Mouse (Mus musculus) liver, embryonic 11.5 days (tissue): ENCODE data around the gene Slc26a10. TPM values are rescaled to one million over a fixed set of nuclear protein-coding genes. Genes with fewer than 3 reads are reported as not detected.
A peak's percentile ranks its signal among the peaks of the same experiment; 100 is the strongest.

Experiments used
- ATAC-seq: fragments of 200-750 bp; cut with Nextera tagmentation; replicated peaks from 2 replicates; pipeline ENCODE4 v1.8.0; 2017; ENCODE audit warnings: moderate number of reproducible peaks, mild to moderate bottlenecking, moderate TSS enrichment, moderate library complexity; ENCODE audit not compliant: low FRiP score
- DNase-seq: peaks from one replicate; pipeline ENCODE4 v3.0.0-alpha.2; 2017; ENCODE audit warnings: low spot score
- H3K27ac ChIP-seq: fragments of 300-500 bp; sonication (generic); 2 replicates; pipeline ENCODE4 v1.5.1; 2014; ENCODE audit warnings: mild to moderate bottlenecking, low read depth, low read length, control low read depth
- H3K27me3 ChIP-seq: fragments of 300-500 bp; sonication (generic); replicated peaks from 2 replicates; pipeline ENCODE4 v1.6.1; 2014; ENCODE audit warnings: low read length, mixed read lengths; ENCODE audit not compliant: control insufficient read depth, insufficient read depth
- H3K36me3 ChIP-seq: fragments of 300-500 bp; sonication (generic); 2 replicates; pipeline ENCODE4 v1.6.1; 2014; ENCODE audit warnings: mild to moderate bottlenecking, low read length, moderate library complexity, mixed read lengths; ENCODE audit not compliant: control insufficient read depth, insufficient read depth
- H3K4me1 ChIP-seq: fragments of 300-500 bp; sonication (generic); replicated peaks from 2 replicates; pipeline ENCODE4 v1.6.1; 2014; ENCODE audit warnings: low read length, mixed read lengths; ENCODE audit not compliant: control insufficient read depth, insufficient read depth
- H3K4me2 ChIP-seq: fragments of 300-500 bp; sonication (generic); 2 replicates; pipeline ENCODE4 v1.6.1; 2014; ENCODE audit warnings: mild to moderate bottlenecking, control low read depth, moderate library complexity
- H3K4me3 ChIP-seq: fragments of 300-500 bp; sonication (generic); 2 replicates; pipeline ENCODE4 v1.5.1; 2014; ENCODE audit warnings: low read depth, low read length, control low read depth
- H3K9ac ChIP-seq: fragments of 300-500 bp; sonication (generic); 2 replicates; pipeline ENCODE4 v1.6.1; 2014; ENCODE audit warnings: low read depth, low read length, control low read depth
- H3K9me3 ChIP-seq: fragments of 300-500 bp; sonication (generic); 2 replicates; pipeline ENCODE4 v1.6.1; 2016; ENCODE audit warnings: low read length, inconsistent platforms, mixed read lengths; ENCODE audit not compliant: control insufficient read depth
- WGBS: fragments of 180-500 bp; shearing (Covaris S2); extraction: QIAGEN DNeasy Blood & Tissue Kit; methylation state at CpG from one replicate; pipeline ENCODE4 v1.1.7; 2014; 5-methylcytosine and 5-hydroxymethylcytosine counted together
- polyA plus RNA-seq: library from polyadenylated mRNA; unstranded; fragments of >200 nt; fragmentation: Nextera tagmentation; extraction: Ambion mirVana; gene quantifications from 2 replicates; pipeline ENCODE4 v1.2.1, GENCODE M21; 2014

Slc26a10 gene
- polyA plus RNA-seq, 1 experiment from 2014 or later: 5.2 TPM

DNA sequence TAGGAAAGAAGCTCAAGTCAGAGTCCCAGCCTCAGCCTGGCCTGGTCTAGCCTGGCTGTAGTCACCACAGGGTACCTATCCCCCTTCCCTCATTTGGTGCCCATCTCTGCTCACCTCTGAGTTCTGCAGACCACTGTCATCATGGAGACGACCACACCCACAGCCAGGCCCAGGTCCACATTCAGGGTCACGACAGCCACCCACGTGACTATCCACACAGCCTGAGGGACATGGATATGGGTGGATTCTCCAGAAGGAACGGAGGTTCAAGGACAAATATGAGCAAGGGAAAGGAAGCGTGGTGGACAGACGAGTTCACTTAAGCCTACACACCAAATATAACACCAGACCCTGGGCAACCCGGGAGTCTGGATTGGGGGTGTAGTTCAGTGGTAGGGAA, 6.3 kb downstream of the Slc26a10 start:
- ATAC-seq (no peak), DNase-seq (peak; percentile 31)
- H3K9ac ChIP-seq: no peak overlapping the region
- H3K9me3 ChIP-seq: no peaks in the 10 kb centered on the region
- peaks cover 32% of the 10 kb centered on the region for H3K4me1 ChIP-seq
- peaks cover 42% of the 10 kb centered on the region for H3K27me3 ChIP-seq
- H3K36me3 ChIP-seq: no peaks in the 10 kb centered on the region
- H3K4me2 ChIP-seq: no peak overlapping the region
- WGBS: 82% methylated on average over 7 of the region's 7 CpGs
- no peak overlapping the region for H3K27ac ChIP-seq
- no peak overlapping the region for H3K4me3 ChIP-seq

DNA sequence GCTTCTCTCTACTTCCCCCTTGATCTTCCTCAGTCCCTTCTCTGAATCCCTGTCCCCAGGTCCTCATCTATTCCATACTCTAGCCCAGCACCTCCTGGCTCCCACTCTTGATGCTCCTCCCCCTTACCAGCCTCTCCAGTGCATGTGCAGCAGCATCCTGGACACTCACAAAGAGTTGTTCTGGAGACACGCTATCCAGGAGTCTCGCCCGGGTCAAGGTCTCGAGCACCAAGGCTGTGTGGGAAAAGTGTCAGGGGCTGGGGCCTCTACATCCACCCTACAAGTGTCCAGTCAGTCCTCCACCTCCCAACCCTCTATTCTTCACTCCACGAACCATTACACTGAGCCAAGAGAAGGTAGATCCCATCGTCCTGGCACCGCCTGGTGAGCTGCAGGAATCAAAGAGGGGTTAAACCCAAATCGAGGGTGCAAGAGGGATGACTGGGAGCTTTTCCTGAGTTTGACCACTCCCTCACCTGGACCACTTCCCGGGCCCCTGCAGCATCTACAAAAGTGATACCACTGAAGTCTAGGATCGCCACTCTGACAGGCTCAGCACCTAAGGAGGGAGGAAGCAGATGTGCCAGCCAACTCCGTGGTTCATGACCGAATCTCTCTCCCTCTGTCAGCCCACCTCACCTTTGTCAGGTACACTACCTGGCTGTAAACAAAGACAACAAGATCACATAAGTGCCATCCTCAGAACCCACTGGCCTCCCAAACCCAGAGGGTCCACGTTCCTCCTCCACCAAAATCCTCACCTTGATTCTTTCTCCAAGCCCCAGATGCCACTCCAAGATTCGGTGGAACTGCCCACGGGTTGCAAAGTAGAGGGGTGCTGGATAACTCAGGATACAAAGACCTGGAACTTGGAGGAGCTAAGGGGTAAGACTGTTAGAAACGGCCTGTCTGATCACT, 7.0 kb downstream of the Slc26a10 start:
- ATAC-seq (no peak), DNase-seq (peak; percentile 28)
- no peaks in the 10 kb centered on the region for H3K36me3 ChIP-seq
- no peak overlapping the region for H3K9ac ChIP-seq
- H3K27ac ChIP-seq: no peak overlapping the region
- no peak overlapping the region for H3K4me3 ChIP-seq
- 78% methylated on average over 16 of the region's 16 CpGs for WGBS
- no peak overlapping the region for H3K4me2 ChIP-seq
- no peaks in the 10 kb centered on the region for H3K9me3 ChIP-seq
- peaks cover 38% of the 10 kb centered on the region for H3K27me3 ChIP-seq
- H3K4me1 ChIP-seq: peaks cover 27% of the 10 kb centered on the region

DNA sequence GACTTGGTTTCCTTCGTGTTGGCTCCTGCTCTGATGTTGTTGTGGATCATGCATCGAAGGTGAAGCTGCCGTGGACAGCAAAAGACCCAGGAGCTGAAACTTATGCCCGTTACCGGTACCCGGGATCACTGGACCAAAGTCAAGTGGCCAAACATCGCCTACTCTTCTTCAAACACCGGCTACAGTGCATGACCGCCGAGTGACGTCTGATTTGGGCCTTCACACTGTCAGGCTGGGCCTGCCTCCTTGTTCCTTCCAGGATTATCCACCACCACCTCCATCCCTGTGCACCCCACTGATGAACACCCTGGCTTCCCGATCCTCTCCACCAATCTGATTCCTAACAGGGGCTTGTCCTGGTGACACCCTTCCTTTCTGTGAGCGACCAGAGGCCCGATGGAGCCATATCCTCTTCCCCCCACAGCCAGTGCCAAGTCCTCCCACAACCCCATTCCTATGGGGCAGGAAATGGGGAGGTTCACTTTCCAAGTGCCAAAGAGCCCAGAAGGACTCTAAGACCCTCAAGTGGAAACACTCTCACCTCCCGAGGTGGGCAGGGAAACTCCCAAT, 8.7 kb downstream of the Slc26a10 start:
- Histone ChIP-seq H3K27ac (no peak overlapping the region), H3K4me1 (peaks cover 26% of the 10 kb centered on the region), H3K9me3 (no peaks in the 10 kb centered on the region), H3K4me3 (no peak overlapping the region), H3K27me3 (peaks cover 40% of the 10 kb centered on the region), H3K36me3 (no peaks in the 10 kb centered on the region), H3K9ac (no peak overlapping the region), H3K4me2 (no peak overlapping the region)
- DNase-seq: peak; percentile 30
- 86% methylated on average over 15 of the region's 15 CpGs for WGBS
- no peak for ATAC-seq

DNA sequence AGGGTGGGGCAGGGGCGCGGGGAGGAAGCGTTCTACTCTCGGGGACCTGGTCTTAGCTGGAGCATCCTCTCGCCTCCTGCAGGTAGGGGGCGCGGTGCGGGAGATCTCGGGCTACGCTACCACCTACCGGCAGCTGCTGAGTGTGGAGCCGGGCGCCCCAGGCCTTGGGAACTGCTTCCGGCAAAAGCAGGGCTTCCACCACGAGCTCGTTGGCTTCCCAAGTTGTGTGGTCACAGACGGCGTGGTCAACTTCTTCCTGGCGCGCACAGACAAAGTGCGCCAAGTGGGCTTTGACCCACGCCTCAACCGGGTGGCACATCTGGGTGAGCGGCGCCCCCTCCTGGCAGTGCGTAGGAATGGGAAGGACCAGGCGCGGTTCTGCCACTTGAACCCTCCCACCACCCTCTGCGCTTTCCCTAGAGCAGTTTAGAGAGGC, 9.6 kb downstream of the Slc26a10 start:
- Histone ChIP-seq H3K9ac (no peak overlapping the region), H3K36me3 (no peaks in the 10 kb centered on the region), H3K4me2 (peak overlapping the region; percentile 83), H3K27ac (no peak overlapping the region; the same call in 1 of the 2 replicates), H3K4me3 (peak overlapping the region; percentile 51), H3K27me3 (peaks cover 44% of the 10 kb centered on the region), H3K4me1 (peaks cover 32% of the 10 kb centered on the region), H3K9me3 (no peaks in the 10 kb centered on the region)
- ATAC-seq: peak; percentile 80
- DNase-seq: peak; percentile 85
- 2% methylated on average over 29 of the region's 29 CpGs for WGBS

DNA sequence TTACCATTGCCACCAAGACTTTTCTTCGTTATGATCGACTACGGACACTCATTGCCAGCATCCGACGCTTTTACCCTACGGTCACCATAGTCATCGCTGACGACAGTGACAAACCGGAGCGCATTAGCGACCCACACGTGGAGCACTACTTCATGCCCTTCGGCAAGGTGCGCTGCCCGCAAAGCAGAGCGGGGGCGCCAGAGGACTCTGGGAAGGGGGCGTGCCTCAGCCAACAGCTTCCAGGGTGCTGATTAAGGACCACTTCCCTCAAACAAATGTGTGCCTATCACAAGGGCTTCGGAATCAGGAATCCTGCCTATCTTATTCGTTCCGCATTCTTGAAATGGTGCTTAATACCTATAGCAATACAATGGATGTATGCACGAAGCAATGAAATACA, 10.4 kb downstream of the Slc26a10 start:
- 4% methylated on average over 22 of the region's 22 CpGs for WGBS
- peaks cover 32% of the 10 kb centered on the region for H3K4me1 ChIP-seq
- DNase-seq: no peak
- 0 out of 2 replicates have a peak overlapping the region, but pooled peaks have one; percentile 4 for H3K27ac ChIP-seq
- ATAC-seq: no peak
- peak overlapping the region; percentile 51 for H3K4me3 ChIP-seq
- H3K36me3 ChIP-seq: no peaks in the 10 kb centered on the region
- H3K9ac ChIP-seq: no peak overlapping the region
- H3K4me2 ChIP-seq: peak overlapping the region; percentile 83
- H3K27me3 ChIP-seq: peaks cover 49% of the 10 kb centered on the region
- H3K9me3 ChIP-seq: no peaks in the 10 kb centered on the region

DNA sequence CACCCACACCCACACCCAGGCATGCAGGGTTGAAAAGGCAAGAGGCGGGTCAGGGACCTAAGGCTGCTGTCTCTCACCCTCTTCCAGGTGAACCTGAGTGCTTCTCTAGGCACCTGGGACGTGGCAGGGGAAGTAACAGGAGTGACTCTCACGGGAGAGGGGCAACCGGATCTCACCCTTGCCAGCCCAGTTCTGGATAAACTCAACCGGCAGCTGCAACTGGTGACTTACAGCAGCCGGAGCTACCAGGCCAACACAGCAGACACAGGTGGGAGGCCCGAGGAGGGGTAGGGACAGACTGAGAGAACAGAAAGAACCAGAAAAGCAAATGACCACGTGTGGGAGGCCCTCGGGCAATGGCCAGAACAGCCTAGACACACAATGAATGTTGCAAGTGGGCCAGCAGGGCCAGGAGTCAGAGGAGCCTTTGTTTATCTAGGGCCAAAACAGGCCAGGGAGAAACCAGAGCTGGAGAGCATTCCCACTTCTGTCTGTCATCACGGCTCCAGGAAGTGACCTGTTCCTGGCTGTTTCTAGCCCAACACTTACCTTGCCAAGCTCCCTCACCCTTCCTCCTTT, 12.7 kb downstream of the Slc26a10 start:
- 46% methylated on average over 10 of the region's 10 CpGs for WGBS

DNA sequence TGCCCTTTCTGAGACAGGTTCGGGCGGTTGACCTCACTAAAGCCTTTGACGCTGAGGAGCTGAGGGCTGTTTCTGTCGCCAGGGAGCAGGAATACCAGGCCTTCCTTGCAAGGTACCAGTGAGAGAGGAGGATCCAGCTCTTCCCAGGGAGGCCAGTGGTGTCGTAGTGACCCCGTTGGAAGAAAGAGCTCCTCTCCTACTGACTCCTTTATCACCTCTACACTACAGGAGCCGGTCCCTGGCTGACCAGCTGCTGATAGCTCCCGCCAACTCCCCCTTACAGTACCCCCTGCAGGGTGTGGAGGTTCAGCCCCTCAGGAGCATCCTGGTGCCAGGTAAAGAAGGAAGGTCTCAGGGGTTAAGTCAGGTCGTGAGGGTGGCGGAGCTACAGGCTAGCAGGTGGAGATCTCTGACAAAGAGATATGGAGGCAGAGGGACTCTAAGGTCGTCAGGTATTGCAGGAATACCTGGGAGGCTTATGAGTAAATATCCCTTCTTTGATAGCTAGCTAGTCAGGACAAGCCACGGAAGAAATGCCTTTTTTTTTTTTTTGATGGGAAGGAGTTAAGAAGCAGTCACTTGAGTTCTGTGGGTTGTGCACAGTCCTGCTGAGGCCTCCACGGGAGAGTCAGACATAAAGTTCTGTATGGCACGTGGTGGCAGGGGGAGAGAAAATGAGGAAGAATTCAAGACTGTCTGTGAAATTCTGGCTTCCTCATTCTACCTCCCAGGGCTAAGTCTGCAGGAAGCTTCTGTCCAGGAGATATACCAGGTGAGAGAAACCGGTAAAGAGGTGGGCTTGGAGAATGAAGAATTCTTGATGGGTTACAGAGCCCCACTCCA, 13.5 kb downstream of the Slc26a10 start:
- WGBS: 20% methylated on average over 15 of the region's 15 CpGs
- Histone ChIP-seq H3K4me3 (peak overlapping the region; percentile 65), H3K36me3 (no peaks in the 10 kb centered on the region), H3K4me2 (peak overlapping the region; percentile 98), H3K27ac (no peak overlapping the region), H3K27me3 (peaks cover 49% of the 10 kb centered on the region), H3K4me1 (peaks cover 32% of the 10 kb centered on the region), H3K9me3 (no peaks in the 10 kb centered on the region), H3K9ac (peak overlapping the region; percentile 78)
- ATAC-seq (no peak), DNase-seq (no peak)

More for the DNA sequence above, 12.7 kb downstream of the Slc26a10 start:
- Histone ChIP-seq H3K27ac (no peak overlapping the region), H3K9me3 (no peaks in the 10 kb centered on the region), H3K36me3 (no peaks in the 10 kb centered on the region), H3K4me2 (peak overlapping the region; percentile 98), H3K4me1 (peaks cover 32% of the 10 kb centered on the region), H3K4me3 (no peak overlapping the region), H3K9ac (no peak overlapping the region), H3K27me3 (peaks cover 49% of the 10 kb centered on the region)
- no peak for ATAC-seq
- DNase-seq: peak; percentile 31

DNA sequence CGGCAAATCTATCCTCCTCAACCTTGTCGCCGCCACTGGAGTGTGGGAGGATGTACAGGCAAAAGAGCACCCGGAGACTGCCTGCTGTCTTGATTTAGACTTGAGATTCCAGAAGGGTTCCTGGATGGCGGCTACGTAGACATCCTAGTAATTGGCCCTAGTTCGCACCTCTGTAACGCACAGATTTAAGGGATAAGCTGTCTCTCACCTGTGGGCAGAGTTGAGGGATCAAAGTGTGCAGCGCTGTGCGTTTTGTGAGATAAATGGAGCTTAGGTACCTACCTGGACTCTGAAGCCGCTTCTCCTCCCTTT, 14.1 kb downstream of the Slc26a10 start:
- peak overlapping the region; percentile 78 for H3K9ac ChIP-seq
- no peak for ATAC-seq
- H3K27me3 ChIP-seq: peaks cover 45% of the 10 kb centered on the region
- no peaks in the 10 kb centered on the region for H3K36me3 ChIP-seq
- H3K4me2 ChIP-seq: peak overlapping the region; percentile 98
- H3K9me3 ChIP-seq: no peaks in the 10 kb centered on the region
- peak overlapping the region; percentile 35; the same call in 1 of the 2 replicates for H3K27ac ChIP-seq
- DNase-seq: no peak
- WGBS: 4% methylated on average over 11 of the region's 11 CpGs
- H3K4me1 ChIP-seq: peaks cover 32% of the 10 kb centered on the region
- peak overlapping the region; percentile 65 for H3K4me3 ChIP-seq
